Mouse (Mus musculus) gastrocnemius, postnatal 10 days (tissue): ENCODE data around the gene Map3k13. TPM values are rescaled to one million over a fixed set of nuclear protein-coding genes. Genes with fewer than 3 reads are reported as not detected.
"Not testable (repeated sequence)": the region's sequence is repeated elsewhere in the genome, so short reads cannot be mapped to it uniquely, and the experiment has no call there.

Source experiments
- DNase-seq: peaks from one replicate; pipeline ENCODE4 v3.0.0; 2021; ENCODE audit warnings: mixed read lengths
- long read RNA-seq, 2 experiments: library from polyadenylated mRNA; stranded (forward); transcript quantifications; one replicate each; pipeline ENCODE4 v2.0.0; 2021
- total RNA-seq, 2 experiments: library from RNA; stranded (reverse); gene quantifications; 2 replicates each; pipeline ENCODE4 v1.2.3; 2021

Map3k13 gene
- total RNA-seq: under 1 TPM; 0.38 to 0.52 TPM
- long read RNA-seq, experiment 1: 0 reads
- long read RNA-seq, experiment 2, partial matches to known transcripts: 0 of 5 reads
- long read RNA-seq, experiment 2, other reads (novel, unspliced or antisense): 5 of 5 reads

DNA sequence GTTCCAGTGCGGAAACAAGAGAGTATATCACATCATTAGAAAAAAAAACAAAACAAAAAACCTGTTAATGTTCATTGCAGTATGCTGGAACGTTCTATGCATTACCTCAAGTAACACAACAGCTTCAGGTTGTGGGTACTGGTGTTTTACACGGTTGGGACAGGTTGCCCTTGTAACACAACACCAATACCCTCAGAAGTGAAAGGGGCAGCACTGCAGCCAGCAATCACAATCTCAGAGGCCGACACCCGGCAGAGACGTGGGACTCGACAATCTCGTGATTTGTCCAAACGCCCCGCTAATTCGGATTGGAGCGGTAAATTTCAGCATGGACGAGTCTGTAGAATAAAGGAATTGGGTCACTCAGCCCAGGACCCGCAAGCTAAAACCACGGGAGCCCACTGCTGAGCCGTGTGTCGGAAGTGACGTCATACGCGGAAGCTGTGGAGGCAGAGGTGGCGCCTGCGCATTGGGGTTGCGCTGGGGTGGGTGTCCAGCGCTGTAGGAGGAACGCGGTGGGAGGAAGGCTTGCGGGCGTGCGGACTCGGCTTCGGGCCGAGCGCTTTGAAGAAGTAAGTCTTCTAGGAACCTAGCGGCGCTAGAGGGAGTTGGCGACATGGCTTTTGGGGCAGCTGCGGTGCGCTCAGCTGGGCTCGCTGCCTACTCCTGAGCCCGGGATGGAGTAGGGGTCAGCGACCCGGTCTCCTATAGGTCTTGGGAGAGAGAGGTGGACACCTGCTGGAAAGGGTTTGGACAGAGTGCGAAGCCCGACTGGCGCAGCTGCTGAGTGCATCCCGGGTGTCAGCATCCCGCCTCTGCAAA is at the start of gene Map3k13:
TSS of gene Map3k13 (plus strand) at position 472 of the 822 bp plus-strand sequence.
- DNase-seq: peak; percentile 95

DNA sequence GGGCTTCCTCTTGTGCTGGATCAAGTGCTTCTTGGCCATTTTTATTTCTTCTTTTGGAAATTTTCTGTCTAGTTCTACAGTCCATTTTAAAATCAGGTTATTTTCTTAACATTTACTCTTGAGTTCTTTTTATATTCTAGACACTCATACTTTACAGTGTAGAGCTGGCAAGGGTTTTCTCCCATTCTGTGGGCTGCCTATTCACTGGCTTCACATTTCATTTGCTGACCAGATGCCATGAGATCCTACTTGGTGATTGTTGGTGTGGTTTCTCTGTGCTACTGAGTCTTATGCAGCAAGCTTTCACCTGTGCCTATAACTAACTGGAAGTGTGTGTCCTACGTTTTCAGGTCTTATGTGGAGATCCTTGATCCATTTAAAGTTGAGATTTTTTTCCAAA is 35.7 kb upstream of the Map3k13 start:
- DNase-seq: no peak

DNA sequence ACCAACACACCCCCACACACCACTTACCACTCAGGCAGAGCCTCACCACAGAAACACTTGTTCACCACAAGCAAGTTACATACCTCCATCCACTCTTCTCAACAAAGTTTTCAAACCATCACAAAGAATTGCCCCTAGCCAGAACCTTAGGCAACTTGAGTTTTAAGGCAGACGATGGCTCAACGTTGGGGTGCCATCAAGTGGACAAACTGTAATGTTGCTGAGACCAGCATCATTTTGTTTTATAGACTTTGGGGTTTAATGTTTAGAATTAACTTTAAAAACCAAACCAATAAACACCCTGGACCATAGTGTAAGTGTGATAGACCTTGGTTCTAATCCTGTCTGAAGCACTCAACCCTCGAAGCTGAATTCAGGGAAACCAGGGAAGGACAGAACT is 25.9 kb upstream of the Map3k13 start:
- no peak for DNase-seq

DNA sequence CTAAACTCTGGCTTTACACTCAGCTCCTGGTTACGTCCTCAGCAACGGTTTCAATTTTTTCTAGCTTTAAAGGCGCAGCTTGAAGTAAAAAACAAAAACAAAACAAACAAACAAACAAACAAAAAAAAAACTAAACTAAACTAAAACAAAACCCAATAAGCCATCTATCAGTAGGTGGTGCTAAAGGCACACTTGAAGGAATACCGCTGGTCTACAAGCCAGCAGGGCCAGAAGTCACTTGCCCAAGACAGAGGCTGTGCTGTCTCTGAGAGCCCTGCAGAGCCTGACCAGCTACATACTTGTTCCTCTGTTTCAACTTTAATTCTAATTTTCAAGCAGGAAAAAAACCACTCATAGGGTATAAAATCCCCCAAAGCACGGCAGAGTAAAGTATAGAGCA is 24.5 kb upstream of the Map3k13 start:
- no peak for DNase-seq

DNA sequence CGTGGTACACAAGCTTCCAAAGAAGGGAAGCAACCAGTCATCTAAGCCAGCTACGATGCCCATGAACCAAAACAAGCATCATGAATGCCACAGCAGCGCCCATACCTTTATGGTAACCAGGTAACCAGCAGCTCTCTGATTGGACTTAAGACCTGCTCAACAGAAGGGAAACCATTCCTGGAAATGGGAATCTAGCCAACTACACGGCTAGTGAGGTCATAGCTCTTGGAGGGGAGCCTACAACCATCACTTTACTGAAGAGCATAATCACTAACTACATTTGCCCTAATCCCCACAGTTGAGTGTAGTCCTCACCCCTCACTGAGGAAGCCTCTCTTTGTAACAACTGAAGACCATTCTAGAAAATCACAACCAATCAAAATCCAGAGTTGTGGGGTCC is 19.4 kb upstream of the Map3k13 start:
- no peak for DNase-seq

DNA sequence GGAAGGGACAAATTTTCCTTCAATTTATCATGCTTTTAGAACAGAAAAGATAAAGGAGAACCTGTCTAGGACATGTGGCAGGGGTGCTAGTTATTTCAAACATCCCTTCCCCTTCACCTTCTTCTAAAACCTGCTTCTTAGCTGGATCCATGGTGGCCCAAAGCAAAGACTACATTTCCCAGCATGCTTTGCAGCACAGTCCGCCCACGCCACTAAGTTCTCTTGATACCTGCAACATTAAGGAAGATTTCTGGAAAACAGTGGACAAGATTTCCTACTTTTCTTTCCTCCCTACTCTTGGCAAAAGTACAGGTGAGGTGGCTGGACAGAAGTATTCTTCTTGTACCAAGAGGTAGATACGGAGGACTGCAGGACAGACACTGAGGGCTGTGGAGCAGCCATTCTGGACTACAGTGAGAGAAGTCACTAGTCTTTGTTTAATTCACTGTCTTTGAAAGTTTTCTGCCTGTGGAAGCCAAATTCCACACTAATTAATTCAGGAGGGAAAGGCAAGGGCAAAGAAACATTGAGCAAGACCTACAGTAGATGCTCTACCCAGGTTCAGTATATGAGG is 15.8 kb upstream of the Map3k13 start:
- no peak for DNase-seq

DNA sequence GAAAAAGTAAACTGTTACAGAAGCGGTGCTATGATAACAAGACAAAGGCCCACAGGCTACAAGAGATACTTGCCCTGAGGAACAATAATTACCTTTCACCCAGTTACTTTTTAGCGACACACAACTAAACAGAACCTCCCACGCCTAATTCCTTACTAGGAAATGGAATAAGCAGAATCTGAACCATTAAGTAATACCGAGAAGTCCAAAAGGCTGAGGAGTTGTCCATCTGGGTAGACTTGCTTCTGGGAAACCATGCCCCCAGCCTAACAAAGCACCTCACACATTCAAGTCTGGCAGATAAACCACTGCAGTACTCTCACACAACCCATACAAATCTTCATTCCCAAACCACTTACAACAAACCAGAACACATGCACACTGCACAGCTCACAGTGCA is 15.0 kb upstream of the Map3k13 start:
- no peak for DNase-seq

DNA sequence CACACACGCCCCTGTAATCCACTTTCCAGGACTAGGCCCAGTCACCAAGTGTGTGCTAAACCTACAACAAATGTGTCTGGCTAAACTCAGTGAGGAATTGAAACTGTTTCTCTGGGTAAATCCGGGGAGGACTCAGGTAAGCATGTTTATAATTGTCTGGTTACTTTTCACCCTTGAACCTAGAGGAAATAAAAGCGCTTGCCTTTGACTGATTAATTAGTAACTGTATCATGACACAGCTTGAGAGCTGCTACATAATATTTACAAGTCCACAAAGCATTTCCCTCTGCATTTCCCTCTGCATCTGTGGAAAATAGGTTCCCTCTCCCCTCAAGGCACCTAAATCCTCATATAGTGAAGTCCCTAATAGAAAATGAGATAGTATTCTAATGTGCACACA is 12.9 kb upstream of the Map3k13 start:
- no peak for DNase-seq

DNA sequence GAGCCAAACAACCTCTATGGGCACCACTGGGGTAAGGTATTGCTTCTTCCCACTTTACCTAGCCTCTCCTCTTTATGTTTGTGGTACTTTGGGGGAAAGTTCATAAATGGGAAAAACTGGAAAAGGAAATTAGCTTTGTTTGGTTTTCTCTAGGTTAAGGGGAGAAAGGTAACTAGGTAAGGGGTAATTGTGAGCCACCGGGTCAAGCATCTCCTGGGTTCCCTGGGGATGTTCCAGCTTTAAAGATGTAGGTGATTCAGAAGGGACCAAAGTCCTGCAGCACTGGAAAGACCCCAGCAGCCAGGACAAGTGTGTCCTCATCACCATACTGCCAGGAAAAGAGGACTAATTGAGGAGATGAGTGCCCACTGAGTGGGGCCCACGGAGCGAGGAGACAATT is 12.3 kb upstream of the Map3k13 start:
- DNase-seq: no peak

DNA sequence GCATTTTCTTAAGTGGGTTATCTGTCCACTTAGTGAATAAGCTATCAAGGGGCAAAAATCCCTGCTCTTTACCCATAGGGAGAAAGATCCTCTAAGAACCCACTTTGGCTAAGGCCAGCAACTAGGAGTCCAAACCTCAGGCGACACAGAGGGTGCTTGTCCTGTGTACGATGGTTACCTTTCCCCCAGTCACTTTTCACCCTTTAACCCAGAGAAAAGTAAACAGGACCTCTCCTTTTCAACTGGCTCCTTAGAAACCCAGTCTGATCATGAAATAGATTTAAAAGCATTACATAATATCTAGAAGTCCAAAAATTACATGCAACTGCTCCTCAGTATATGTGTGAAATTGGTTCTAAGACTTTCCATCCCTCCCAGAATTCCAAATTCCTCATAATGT is 11.3 kb upstream of the Map3k13 start:
- no peak for DNase-seq

DNA sequence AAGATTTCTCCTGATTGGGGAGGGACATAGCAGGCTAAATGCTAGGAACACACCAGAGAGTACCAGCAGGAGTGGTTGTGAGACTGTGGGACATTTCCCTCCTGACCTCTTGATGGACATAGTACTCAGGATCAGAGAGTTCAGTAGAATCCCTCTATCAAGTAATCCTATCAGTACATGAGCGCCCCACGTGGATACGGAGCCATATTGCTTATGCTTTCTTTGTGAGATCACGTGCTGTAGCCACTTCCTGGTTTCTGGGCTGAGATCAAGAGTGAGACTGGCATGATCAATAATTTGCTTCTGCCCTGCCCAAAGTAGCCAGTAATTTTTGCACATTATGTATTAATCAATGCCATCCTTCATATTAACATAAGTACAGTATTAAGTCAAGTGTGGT is 9.1 kb upstream of the Map3k13 start:
- no peak for DNase-seq

DNA sequence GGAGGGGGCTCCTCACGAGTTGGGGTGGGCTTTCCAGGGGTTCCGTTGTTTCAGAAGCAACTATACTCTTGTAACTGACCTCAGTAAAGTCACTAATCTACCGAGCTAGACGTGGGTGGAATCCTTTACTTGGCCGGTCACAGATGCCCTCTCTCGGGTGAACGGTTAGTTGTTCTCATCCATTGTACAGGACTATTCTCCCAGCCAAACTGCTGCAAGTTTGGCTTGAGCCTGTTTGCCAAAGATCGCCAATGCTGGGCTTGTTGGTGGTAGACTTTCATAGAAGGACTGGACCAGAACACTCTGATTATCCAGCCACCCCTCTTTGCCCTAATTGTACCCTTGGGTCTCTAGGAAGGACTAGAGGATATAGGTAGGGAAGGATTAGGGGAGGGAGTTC is 7.8 kb upstream of the Map3k13 start:
- no peak for DNase-seq

DNA sequence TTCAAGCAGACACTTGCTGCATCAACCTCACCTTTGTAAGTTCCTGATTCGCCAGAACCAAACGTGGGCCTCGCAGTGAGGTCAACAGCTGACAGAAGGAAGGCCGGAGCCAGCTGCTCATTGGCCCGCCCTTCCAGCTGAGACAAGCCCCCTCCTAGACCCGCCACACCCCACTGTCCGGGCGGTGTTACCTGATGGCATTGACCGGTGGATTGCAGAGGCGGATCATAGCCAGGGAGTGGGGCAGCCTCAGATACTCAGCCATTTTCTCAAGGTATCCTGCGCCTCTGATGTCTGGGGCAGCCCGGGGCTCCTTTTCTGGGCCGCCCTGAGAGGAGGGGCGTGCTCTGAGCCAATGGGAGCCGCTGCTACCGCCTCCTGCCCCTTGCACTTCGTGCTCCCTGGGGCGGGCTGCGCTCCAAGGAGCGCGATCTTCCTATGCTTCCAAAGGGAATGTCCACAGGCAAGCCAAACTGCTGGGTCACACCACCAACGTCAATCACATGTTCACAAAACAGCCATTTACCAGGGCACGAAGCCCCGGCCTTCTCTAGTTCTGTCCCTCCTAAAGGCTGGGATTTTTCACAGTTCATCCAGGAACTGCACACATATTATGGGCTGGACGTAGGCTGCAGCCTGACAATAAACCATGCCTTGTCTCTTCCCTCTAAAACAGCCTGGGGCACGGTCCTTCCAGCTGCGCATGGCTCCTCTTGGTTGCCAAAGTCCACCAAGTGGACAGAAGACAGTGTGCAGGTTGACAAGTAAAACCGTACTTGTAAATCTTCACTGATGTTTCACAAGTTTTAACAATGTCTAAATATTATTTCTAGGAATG is 6.4 kb upstream of the Map3k13 start, which contains the start of gene Ehhadh:
TSS of gene Ehhadh (minus strand) at position 292 of the 838 bp plus-strand sequence.
- peak; percentile 66 for DNase-seq

DNA sequence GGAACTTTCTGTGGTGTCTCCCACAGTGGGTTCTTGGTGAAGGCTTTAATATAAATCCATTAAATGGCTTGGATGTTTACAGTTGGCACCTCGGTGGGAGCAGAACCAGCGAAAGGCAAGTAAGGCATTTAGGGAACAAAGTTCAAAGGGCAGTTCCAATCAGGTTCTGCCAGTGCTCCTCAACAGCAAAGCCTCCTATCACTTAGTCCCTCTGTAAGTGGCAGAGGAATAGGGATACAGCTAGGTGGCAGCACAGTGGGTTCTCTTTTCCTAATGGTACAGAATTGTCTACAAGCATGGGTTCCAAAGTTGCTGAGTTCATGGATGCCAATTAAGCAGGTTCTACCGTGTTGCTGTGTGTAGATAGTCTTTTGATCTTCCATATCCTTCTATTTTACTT is 5.6 kb upstream of the Map3k13 start:
- DNase-seq: no peak

DNA sequence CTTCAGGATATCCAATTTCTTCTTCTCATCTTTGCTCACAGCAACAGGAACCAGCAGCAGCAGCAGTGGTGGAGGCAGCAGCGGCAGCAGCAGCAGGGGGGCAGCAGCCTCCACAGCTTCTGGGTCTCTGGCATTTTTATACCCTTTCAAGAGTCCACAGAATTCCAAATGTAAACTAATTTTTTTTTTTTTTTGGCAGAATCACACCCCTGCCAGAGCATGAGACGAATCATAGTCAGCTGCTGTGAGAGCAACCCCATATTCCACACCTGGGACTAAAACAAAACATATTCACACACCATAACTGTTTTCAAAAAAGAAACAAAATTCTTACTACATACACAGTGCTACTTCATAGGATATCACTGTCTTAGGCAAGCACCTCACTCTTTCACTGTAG is 5.0 kb upstream of the Map3k13 start:
- no peak for DNase-seq

DNA sequence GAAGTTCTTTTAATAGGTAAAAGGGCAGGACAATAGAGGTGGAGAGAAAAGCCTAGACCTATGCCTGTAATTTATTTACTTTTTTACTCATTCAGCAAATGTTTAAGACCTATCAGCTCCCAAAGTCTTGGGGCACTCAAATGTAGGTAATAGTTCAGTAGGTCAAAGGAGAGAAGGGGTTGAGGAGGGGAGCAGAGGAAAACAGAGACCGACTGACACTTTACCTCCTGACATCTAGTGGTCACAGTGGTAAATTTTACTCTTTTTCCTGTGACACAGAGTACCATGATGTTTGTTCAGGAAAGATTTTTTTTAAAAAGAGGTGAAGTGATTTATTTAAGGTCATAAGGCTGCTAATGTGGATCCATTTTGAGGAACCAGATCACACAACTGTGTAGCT is 3.7 kb upstream of the Map3k13 start:
- no peak for DNase-seq

DNA sequence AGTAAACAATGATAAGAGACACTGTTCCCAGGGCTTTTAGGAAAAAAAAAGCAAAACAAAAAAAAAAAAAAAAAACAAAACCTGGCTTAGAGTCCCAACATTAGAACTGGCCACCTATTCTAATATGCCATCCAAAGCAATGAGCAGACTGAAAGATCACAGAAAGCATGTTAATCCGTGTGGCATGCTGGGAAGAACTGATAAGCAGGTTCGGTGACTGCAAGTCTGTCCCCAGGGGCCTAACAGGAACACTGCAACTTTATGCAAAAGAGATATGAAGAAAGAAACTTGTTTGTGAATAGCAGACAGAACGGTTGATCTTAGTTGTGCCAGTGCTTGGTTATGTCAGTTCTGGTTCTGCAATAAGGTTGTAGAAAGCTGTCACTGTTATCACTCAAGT is 2.4 kb upstream of the Map3k13 start:
- DNase-seq: no peak

DNA sequence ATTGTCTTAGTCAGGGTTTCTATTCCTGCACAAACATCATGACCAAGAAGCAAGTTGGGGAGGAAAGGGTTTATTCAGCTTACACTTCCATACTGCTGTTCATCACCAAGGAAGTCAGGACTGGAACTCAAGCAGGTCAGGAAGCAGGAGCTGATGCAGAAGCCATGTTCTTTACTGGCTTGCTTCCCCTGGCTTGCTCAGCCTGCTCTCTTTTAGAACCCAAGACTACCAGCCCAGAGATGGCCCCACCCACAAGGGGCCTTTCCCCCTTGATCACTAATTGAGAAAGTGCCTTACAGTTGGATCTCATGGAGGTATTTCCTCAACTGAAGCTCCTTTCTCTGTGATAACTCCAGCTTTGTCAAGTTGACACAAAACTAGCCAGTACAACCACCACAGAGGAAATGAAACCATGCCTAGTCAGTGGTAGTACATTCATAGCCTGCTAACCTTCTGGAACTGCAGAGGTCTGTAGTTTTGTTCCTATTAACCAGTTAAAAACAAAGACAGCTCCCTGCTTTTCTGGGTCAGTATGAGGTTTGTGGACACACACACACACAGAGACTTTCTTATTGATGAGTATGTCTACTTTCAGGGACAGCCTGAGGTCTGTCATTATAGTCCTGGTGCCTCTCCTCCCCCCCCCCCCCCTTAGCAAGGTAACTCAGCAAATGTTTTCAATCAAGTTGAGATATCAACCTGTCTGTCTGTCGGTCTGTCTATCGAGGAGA is 901 bp upstream of the Map3k13 start:
- DNase-seq: not testable (repeated sequence)

DNA sequence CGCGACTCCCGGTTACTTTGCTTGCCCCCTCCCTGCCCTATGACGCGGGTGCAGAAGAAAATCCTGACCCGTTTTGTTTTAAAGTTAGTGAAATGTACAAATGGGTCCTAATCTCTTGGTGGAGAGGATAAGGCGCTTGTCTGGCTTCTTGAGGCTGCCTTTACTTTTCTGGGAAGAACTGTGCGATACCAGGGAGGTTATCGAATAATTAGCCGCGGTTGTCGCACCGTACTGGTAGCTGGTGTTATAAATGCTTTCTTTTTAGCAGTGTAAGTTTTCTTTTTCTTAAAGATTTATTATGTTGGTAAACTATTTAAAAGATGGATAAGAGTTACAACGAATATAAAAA is 525 bp downstream of the Map3k13 start:
- no peak for DNase-seq

DNA sequence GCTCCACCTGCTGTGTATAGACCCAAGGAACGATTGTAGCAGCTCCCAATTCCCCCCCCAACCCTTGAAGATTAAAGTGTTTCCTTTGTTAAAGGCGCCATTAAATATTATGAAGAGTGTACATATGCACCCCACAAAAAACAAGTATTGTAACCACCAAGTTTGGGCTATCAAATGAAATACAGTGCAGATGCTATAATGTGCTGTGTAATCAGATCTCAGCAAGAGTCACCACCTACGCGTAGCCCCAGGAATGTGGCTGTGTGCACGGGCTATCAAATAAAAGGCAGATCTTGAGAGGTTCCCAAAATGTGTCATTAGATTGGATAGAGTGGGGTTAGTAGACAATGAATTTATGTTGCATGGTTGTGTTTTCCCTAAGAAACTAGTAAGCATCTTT is 925 bp downstream of the Map3k13 start:
- DNase-seq: no peak

DNA sequence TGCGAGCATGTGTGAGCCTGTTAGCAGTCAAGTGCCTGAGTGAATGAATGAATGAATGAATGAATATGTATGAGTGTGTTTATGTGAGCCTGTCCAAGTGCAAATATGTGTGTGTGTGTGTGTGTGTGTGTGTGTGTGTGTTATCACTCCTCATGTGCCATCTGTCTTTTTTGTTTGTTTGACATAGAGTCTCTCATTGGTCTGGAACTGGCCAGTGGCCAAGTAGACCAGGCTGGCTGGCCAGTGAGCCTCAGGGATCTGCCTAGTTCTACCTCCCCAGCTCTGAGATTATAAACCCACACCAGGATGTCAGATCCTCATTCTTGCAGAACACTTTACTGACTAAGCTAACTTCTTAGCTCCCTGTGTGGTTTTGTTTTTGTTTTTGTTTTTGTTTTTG is 10.1 kb downstream of the Map3k13 start:
- DNase-seq: no peak

DNA sequence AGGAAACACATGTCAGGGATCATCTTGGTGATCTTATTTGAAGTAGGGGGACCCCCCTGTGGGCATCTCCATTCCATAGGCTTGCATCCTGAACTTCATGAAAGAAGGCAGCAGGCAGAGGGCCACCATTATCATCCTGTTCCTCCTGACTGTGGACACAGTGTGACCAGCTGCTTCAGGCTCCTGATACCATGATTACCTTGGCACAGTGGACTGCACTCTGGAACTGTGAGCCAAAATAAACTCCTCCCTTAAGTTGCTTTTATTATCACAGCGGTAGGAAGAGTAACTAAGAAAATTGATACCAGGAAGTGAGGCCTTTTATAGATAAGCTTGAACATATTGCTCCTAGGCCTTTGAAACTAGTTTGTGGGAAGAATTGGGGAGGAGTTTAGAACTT is 12.7 kb downstream of the Map3k13 start:
- DNase-seq: no peak
